Comparison of ENCODE assay signal across 1 mouse cellular context in genomic region chr10:115586246-115587231, GRCm38 (mm10).
TF ChIP-seq lines count a peak whose summit lies in the region.

No protein-coding gene starts in this region.

TF ChIP-seq in MEL, 35 proteins besides CTCF, POLR2A, EP300 and RAD21 (continued from another document):
- TF ChIP-seq E2F4 (IDR thresholded peaks at IDR 0.05; ENCODE audit: borderline replicate concordance, low read depth, low read length) (no peak), ZC3H11A (IDR thresholded peaks at IDR 0.05; ENCODE audit: low read depth, low read length) (no peak), MAFK (IDR thresholded peaks at IDR 0.05; ENCODE audit: borderline replicate concordance, low read depth, low read length) (peak; percentile 89; the same call in 1 of the 2 replicates), MXI1 (IDR thresholded peaks at IDR 0.05; ENCODE audit: low read depth, low read length) (no peak)
